Mouse (Mus musculus): ENCODE data around the gene Spin2-ps6.
"Not testable (repeated sequence)": the region's sequence is repeated elsewhere in the genome, so short reads cannot be mapped to it uniquely, and the experiment has no call there.

The Spin2-ps6 gene

GRCm38 (mm10) chrX:33234569-33234968 lies at the start of gene Spin2-ps6:
Gene Spin2-ps6, plus strand, starts transcription at chrX:33234869.
- not testable (repeated sequence) for DNase-seq (ENCODE audit: low spot score in 2 of 2)
